Mouse (Mus musculus) heart, embryonic 14.5 days (tissue): ENCODE measurements around the gene Ubald1. TPM values are rescaled to one million over a fixed set of nuclear protein-coding genes. Genes with fewer than 3 reads are reported as not detected.

ENCODE experiments used
- ATAC-seq: fragments of 200-750 bp; cut with Nextera tagmentation; 2 replicates; pipeline ENCODE4 v1.8.0; 2017; ENCODE audit warnings: low read depth, moderate TSS enrichment; ENCODE audit not compliant: insufficient number of reproducible peaks, insufficient read depth, low FRiP score
- H3K27ac ChIP-seq, 2 experiments: fragments of 200-500 bp in 1 of 2; fragments of 300-500 bp in 1 of 2; sonication (generic) in 1 of 2; replicated peaks in 1 of 2; 2 replicates each; pipeline ENCODE4 v1.5.1; 2012 to 2014; ENCODE audit warnings: low read depth in 2 of 2, low read length in 2 of 2, control low read depth in 1 of 2, mild to moderate bottlenecking in 1 of 2, mixed read lengths in 1 of 2; ENCODE audit not compliant: control insufficient read depth in 1 of 2, insufficient read depth in 1 of 2
- H3K27me3 ChIP-seq: fragments of 300-500 bp; sonication (generic); 2 replicates; pipeline ENCODE4 v1.6.1; 2014; ENCODE audit warnings: mild to moderate bottlenecking, low read length, control low read depth; ENCODE audit not compliant: control insufficient read depth, insufficient read depth
- H3K36me3 ChIP-seq: fragments of 300-500 bp; sonication (generic); 2 replicates; pipeline ENCODE4 v1.6.1; 2014; ENCODE audit warnings: mild to moderate bottlenecking, control low read depth, low read length, mixed read lengths; ENCODE audit not compliant: control insufficient read depth, insufficient read depth
- H3K4me1 ChIP-seq, 2 experiments: fragments of 200-500 bp in 1 of 2; fragments of 300-500 bp in 1 of 2; sonication (generic) in 1 of 2; 2 replicates each; pipeline ENCODE4 v1.6.1; 2012 to 2014; ENCODE audit warnings: low read length in 2 of 2, control low read depth in 1 of 2, mixed read lengths in 1 of 2; ENCODE audit not compliant: control insufficient read depth in 2 of 2, insufficient read depth in 2 of 2
- H3K4me2 ChIP-seq: fragments of 300-500 bp; sonication (generic); 2 replicates; pipeline ENCODE4 v1.6.1; 2014; ENCODE audit warnings: mild to moderate bottlenecking, low read length
- H3K4me3 ChIP-seq, 2 experiments: fragments of 200-500 bp in 1 of 2; fragments of 300-500 bp in 1 of 2; sonication (generic) in 1 of 2; 2 replicates each; pipeline ENCODE4 v1.5.1; 2012 to 2014; ENCODE audit warnings: low read length in 2 of 2, mild to moderate bottlenecking in 2 of 2, control low read depth in 1 of 2, low read depth in 1 of 2, moderate library complexity in 1 of 2; ENCODE audit not compliant: control insufficient read depth in 1 of 2, insufficient read depth in 1 of 2
- H3K9ac ChIP-seq: fragments of 300-500 bp; sonication (generic); 2 replicates; pipeline ENCODE4 v1.6.1; 2014; ENCODE audit warnings: mild to moderate bottlenecking, low read length
- H3K9me3 ChIP-seq: fragments of 300-500 bp; sonication (generic); 2 replicates; pipeline ENCODE4 v1.6.1; 2016; ENCODE audit warnings: low read length, control low read depth; ENCODE audit not compliant: control insufficient read depth
- WGBS: fragments of 180-500 bp; shearing (Covaris S2); extraction: QIAGEN DNeasy Blood & Tissue Kit; methylation state at CpG from one replicate; pipeline ENCODE4 v1.1.7; 2014; 5-methylcytosine and 5-hydroxymethylcytosine counted together
- polyA plus RNA-seq: library from polyadenylated mRNA; unstranded; fragments of >200 nt; fragmentation: Nextera tagmentation; extraction: Ambion mirVana; gene quantifications from 2 replicates; pipeline ENCODE4 v1.2.1, GENCODE M21; 2014

Ubald1 gene
- polyA plus RNA-seq, 1 experiment from 2014 or later: 25.3 TPM

DNA sequence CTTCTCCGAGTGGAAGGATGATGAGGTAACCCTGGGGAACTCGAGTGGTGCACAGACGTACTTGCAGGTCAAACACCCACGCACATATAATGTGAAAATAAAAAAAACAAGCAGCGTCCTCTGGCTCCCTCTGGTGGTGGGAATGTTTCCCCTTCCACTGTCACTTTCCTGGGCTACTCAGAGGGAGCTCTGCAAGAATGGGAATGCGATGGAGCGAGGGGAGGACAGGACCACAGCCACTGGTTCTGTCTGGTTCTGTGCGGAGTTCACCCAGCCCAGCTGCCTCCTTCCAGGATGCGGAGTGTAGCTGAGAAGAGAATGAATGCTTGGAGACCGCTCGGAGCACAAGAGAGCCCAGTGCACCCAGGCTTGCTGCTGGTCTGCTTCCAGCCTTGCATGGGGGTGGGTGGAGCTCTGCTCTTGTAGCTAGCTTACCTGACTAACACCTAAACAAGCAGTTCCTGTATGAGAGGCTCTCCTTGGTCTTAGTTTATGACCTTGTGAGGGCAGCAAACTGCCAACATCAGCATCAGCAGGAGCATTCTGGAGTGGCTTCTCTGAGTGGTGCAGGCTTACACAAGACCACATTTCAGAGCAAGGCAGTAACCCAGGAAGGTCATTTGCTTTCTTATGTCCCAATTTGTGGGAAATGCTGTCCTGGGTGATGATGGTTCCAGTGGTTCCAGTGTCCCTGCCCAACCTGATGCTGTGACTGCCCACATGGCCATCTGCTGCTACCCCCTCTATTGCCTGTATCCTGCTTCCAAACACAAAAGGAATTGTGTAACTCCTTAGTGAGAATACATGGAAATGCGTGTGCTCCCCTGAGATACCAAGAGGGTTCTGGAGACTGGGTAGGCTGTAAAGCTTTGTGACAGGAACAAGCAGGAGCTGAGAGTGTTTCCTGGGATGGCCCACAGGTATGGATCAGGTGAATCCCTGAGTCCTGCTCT is 33.9 kb upstream of the Ubald1 start:
- Histone ChIP-seq H3K4me1 (peaks cover 5 to 21% of the 10 kb centered on the region in 2 experiments; a peak in 3 of 4 replicates), H3K27ac (peak overlapping the region; percentile 72), H3K4me3 (no peak overlapping the region), H3K27me3 (no peaks in the 10 kb centered on the region), H3K36me3 (peaks cover 97% of the 10 kb centered on the region), H3K9me3 (no peaks in the 10 kb centered on the region), H3K9ac (peak overlapping the region; percentile 34; the same call in 1 of the 2 replicates), H3K4me2 (no peak overlapping the region)
- WGBS: 34% methylated on average over 12 of the region's 12 CpGs
- ATAC-seq: 0 out of 2 replicates have a peak, but pooled peaks have one; percentile 52

DNA sequence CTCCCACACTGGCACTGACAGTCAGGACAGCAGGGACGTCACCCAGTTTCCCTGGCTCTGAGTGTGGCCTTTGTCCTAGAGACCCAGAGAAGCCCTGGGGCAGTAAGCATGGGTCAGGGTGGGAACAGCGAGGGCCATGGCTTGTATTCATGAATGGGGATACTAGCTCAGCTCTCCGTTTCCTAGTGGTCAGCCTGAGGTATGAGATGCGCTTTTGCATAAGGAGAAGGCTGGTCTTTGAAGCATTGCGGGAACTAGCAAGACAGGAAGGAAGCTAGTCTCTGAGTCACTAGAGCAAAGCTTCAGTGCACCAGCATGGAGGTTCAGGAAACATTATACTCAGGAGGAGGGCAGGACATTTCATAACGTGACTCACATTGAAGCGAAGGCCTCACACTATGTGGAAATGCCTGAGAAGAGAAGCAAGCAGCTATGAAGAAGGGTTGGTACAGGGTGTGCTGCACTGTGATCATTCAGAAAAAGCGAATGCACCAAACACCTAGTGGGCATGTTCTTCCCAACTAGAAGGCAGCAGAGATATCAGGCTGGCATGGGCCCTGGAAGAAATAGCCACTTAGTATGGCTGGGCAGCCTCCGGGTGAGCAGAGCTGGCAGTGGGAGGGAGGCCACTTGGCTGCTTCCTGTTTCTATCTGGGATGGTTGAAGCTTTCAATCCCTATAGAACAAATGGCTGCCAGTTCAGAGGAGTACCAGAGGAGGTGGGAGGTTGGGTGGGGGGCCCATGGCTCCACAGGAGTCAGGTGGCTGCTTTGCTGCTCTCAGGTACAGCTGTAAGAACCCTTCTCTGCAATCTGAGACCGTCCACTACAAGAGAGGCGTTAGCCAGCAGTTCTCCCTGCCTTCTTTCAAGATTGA is 33.0 kb upstream of the Ubald1 start:
- H3K9ac ChIP-seq: peak overlapping the region; percentile 41
- H3K9me3 ChIP-seq: no peaks in the 10 kb centered on the region
- H3K27ac ChIP-seq: peak overlapping the region; percentile 72
- H3K27me3 ChIP-seq: no peaks in the 10 kb centered on the region
- H3K4me2 ChIP-seq: no peak overlapping the region
- 62% methylated on average over 11 of the region's 11 CpGs for WGBS
- H3K4me1 ChIP-seq: peaks cover 5 to 21% of the 10 kb centered on the region in 2 experiments; a peak in 3 of 4 replicates
- peaks cover 93% of the 10 kb centered on the region for H3K36me3 ChIP-seq
- H3K4me3 ChIP-seq: no peak overlapping the region
- no peak for ATAC-seq

DNA sequence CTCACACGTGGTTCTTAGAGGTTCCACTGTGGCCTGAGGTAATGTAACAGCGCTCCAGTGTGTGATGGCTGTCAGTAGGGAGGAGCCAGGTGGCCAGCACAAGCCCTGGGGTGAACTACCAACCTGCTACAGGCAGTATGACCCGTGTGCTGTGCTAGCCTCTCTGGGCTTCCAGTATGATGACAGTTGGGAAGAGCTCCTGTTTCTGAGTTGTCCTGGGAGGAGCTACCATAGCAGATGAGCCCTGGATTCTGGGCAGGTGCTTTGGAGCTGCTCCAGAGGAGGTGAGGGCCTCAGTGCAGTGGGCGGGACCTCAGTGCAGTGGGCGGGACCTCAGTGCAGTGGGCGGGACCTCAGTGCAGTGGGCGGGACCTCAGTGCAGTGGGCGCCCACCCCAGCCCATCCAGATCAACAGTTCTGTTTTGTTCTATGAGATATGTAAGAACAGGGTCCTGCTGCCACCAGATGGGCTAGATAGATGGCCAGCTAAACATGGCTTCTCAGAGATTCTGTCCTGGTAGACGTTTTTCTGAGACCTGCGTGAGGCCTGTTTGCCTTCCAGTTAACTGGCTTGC is 32.0 kb upstream of the Ubald1 start:
- Histone ChIP-seq H3K9me3 (no peaks in the 10 kb centered on the region), H3K27me3 (no peaks in the 10 kb centered on the region), H3K9ac (no peak overlapping the region), H3K36me3 (peaks cover 90% of the 10 kb centered on the region), H3K4me2 (no peak overlapping the region), H3K4me3 (no peak overlapping the region), H3K4me1 (peaks cover 5 to 21% of the 10 kb centered on the region in 2 experiments; a peak in 3 of 4 replicates), H3K27ac (peak overlapping the region; percentile 56 to 72; a peak in 2 of 4 replicates)
- WGBS: 76% methylated on average over 10 of the region's 10 CpGs
- ATAC-seq: no peak

DNA sequence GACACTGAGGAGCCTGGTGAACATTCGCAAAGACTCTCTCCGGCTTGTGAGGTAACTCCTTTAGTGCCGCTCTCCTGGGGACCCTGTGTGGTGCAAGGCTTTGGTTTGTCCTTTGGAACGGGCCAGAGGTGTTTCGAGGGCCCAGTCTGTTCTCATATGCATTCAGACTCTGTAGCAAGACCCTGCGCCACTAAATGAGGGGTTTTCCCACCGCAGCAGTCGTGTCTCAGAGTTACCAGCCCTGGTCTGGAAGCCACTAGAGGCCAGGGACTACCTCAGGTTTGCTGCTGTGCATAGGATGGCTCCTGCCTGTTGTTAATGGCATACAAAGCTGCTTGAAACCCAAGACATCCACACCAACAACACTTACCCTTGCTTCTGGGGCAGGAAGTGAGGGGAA is 30.6 kb upstream of the Ubald1 start:
- no peak for ATAC-seq
- H3K4me1 ChIP-seq: peaks cover 5 to 17% of the 10 kb centered on the region in 2 experiments; a peak in 3 of 4 replicates
- 94% methylated on average over 8 of the region's 8 CpGs for WGBS
- H3K4me2 ChIP-seq: no peak overlapping the region
- H3K4me3 ChIP-seq: no peak overlapping the region
- no peaks in the 10 kb centered on the region for H3K27me3 ChIP-seq
- no peak overlapping the region for H3K9ac ChIP-seq
- H3K9me3 ChIP-seq: no peaks in the 10 kb centered on the region
- H3K36me3 ChIP-seq: peaks cover 77% of the 10 kb centered on the region
- no peak overlapping the region for H3K27ac ChIP-seq

DNA sequence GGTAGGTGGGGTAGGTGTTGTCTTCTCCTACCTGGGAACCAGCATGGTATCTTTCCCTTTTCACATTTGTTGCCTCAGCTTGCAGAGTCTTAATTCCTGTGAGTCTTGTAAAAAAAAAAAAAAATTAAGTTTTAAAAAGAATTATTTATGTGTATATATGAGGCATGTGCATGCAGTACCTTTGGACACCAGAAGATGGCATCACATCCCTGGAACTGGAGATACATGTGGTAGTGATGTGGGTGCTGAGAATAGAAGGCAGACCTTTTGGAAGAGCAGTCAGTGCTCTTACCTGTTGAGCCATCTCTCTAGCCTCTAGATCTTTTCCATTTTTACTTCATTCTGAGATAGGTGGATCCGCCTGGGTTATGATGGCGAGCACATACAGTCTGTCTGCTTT is 29.6 kb upstream of the Ubald1 start:
- Histone ChIP-seq H3K27ac (no peak overlapping the region), H3K4me1 (peaks cover 5 to 23% of the 10 kb centered on the region in 2 experiments; a peak in 3 of 4 replicates), H3K27me3 (no peaks in the 10 kb centered on the region), H3K4me2 (no peak overlapping the region), H3K9ac (no peak overlapping the region), H3K4me3 (no peak overlapping the region), H3K9me3 (no peaks in the 10 kb centered on the region), H3K36me3 (peaks cover 68% of the 10 kb centered on the region)
- no peak for ATAC-seq
- 96% methylated on average over 2 of the region's 2 CpGs for WGBS

DNA sequence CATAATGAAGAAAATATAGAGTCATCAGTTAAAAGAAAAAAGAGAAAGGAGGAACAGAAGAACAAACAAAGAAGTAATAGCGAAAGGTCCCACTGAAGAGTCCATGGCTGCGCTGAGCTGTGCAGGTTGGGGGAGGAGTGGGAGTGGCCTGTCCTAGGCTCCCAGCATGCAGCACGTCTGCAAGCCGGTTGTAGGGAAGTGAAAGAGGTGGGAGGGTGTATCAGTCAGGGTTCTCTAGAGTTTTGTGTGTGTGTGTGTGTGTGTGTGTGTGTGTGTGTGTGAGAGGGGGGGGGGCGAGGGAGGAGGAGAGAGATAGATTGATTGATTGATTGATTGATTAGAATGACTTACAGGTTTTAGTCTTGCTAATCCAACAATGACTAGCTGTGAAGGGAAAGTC is 27.9 kb upstream of the Ubald1 start:
- no peaks in the 10 kb centered on the region for H3K9me3 ChIP-seq
- no peaks in the 10 kb centered on the region for H3K27me3 ChIP-seq
- no peak overlapping the region for H3K4me3 ChIP-seq
- no peak overlapping the region for H3K9ac ChIP-seq
- no peak for ATAC-seq
- no peak overlapping the region for H3K4me2 ChIP-seq
- H3K27ac ChIP-seq: no peak overlapping the region
- H3K4me1 ChIP-seq: peaks cover 2 to 18% of the 10 kb centered on the region in 2 experiments; a peak in 1 of 4 replicates
- WGBS: 59% methylated on average over 5 of the region's 5 CpGs
- peaks cover 52% of the 10 kb centered on the region for H3K36me3 ChIP-seq

DNA sequence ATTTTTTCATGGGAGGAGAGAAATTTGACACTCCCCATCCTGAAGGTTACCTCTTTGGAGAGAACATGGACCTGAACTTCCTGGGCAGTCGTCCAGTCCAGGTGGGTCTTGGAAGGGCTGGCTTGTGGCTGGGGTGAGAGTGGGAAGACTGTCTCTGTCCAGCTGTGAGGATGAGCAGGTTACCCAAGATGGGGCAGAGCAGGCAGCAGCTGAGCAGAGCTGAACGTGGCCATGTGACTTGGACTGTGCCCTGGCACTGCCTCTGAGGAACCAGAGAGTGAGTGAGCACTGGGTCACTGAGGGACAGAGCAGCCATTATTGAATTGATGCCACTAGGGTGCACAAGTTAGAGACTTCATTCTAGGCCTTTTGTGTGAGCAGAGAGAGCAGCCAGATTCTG is 27.3 kb upstream of the Ubald1 start:
- WGBS: 67% methylated on average over 2 of the region's 2 CpGs
- no peak overlapping the region for H3K4me2 ChIP-seq
- no peak overlapping the region for H3K27ac ChIP-seq
- no peak for ATAC-seq
- H3K27me3 ChIP-seq: no peaks in the 10 kb centered on the region
- peaks cover 2 to 18% of the 10 kb centered on the region in 2 experiments; a peak in 1 of 4 replicates for H3K4me1 ChIP-seq
- H3K9ac ChIP-seq: no peak overlapping the region
- H3K4me3 ChIP-seq: no peak overlapping the region
- H3K36me3 ChIP-seq: peaks cover 46% of the 10 kb centered on the region
- H3K9me3 ChIP-seq: no peaks in the 10 kb centered on the region
